Comparison of ENCODE assay signal across 15 mouse cellular contexts in the genomic region with DNA sequence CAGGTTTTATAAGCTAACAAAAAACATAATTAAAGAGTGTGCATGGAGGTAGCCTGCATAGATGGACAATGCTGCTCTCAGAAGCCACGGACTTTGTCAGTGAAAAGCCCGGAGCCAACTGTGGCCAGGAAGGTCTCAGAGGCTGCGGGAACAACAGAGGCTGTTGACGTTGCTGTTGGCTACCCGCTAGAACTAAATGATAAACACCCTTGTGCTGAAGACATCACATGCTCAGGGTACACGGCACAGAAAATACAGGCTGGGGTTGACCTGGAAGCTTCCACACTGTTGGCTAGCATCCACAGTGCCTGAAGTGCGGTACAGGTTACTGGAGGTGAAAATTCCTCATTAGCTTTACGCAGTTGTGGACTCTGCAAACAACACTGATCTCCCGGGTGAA.
"Had no signal": no experiment of that assay in that cellular context is flagged by ENCODE, and none has a peak within 500 bp of the region (broad histone marks: within the 10 kb centered on the region; RNA-seq: fewer than 3 reads in every experiment).

No protein-coding gene starts in this region.

- H3K36me3 ChIP-seq: limb, embryonic 12.5 days; liver, embryonic 13.5 days; lung, embryonic 15.5 days; midbrain, embryonic 15.5 days; neural tube, embryonic 12.5 days had no signal

- H3K27ac ChIP-seq: left cerebral cortex, adult 2 months; limb, embryonic 12.5 days; liver, embryonic 13.5 days; lung, embryonic 15.5 days; macrophage; midbrain, embryonic 15.5 days; neural tube, embryonic 12.5 days; stomach, postnatal 0 days had no signal

- ATAC-seq: intestine, embryonic 16.5 days; liver, postnatal 0 days; midbrain, embryonic 15.5 days had no signal

- DNase-seq: liver; liver, embryonic 13.5 days; liver, postnatal 0 days; lung, postnatal 14 days; thymus, postnatal 4 days had no signal

- H3K27me3 ChIP-seq: limb, embryonic 12.5 days; liver, embryonic 13.5 days; lung, embryonic 15.5 days; midbrain, embryonic 15.5 days; neural tube, embryonic 12.5 days had no signal

- H3K9ac ChIP-seq: limb, embryonic 12.5 days; liver, embryonic 13.5 days; liver, postnatal 0 days; lung, embryonic 15.5 days; midbrain, embryonic 15.5 days; neural tube, embryonic 12.5 days had no signal

- H3K4me3 ChIP-seq: left cerebral cortex, adult 2 months; limb, embryonic 12.5 days; liver, embryonic 13.5 days; lung, embryonic 15.5 days; megakaryocyte, embryonic 14.5 days; midbrain, embryonic 15.5 days; neural tube, embryonic 12.5 days had no signal

- H3K9me3 ChIP-seq: limb, embryonic 12.5 days; liver, embryonic 13.5 days; lung, embryonic 15.5 days; megakaryocyte, embryonic 14.5 days; midbrain, embryonic 15.5 days; neural tube, embryonic 12.5 days had no signal

- H3K4me2 ChIP-seq: limb, embryonic 12.5 days; liver, embryonic 13.5 days; lung, embryonic 15.5 days; midbrain, embryonic 11.5 days; midbrain, embryonic 15.5 days; neural tube, embryonic 12.5 days had no signal

- H3K4me1 ChIP-seq: limb, embryonic 12.5 days; liver, embryonic 13.5 days; lung, embryonic 15.5 days; megakaryocyte, embryonic 14.5 days; midbrain, embryonic 15.5 days; neural tube, embryonic 12.5 days had no signal
